Mouse (Mus musculus) CH12.LX (cell line): Measurements from ENCODE around the gene Aspm. TPM values are rescaled to one million over a fixed set of nuclear protein-coding genes. Genes with fewer than 3 reads are reported as not detected.

Source experiments
- DNase-seq: peaks from one replicate; pipeline ENCODE4 v3.0.0-alpha.2; 2013; ENCODE audit errors: extremely low read depth
- H3K27ac ChIP-seq: 2 replicates; pipeline ENCODE4 v1.5.1; 2012; ENCODE audit warnings: low read depth, mild to moderate bottlenecking, control low read depth, moderate library complexity; ENCODE audit not compliant: insufficient read depth
- H3K27me3 ChIP-seq: replicated peaks from 2 replicates; pipeline ENCODE3; 2012; ENCODE audit warnings: inconsistent platforms
- H3K36me3 ChIP-seq, 2 experiments: replicated peaks in 1 of 2; 2 replicates each; pipeline versions ENCODE3 to v1.6.1; 2012; ENCODE audit warnings: inconsistent platforms in 1 of 2, low read length in 1 of 2, mild to moderate bottlenecking in 1 of 2, mixed read lengths in 1 of 2, moderate library complexity in 1 of 2; ENCODE audit not compliant: control insufficient read depth in 1 of 2, insufficient read depth in 1 of 2
- H3K4me1 ChIP-seq, 2 experiments: 2 replicates each; pipeline ENCODE4 v1.6.1; 2012; ENCODE audit warnings: inconsistent platforms in 1 of 2, moderate library complexity in 1 of 2; ENCODE audit not compliant: insufficient read depth in 2 of 2, control insufficient read depth in 1 of 2
- H3K4me2 ChIP-seq: 2 replicates; pipeline ENCODE4 v1.6.1; 2012; ENCODE audit warnings: low read depth, mild to moderate bottlenecking, control low read depth; ENCODE audit not compliant: poor library complexity, insufficient read depth, severe bottlenecking
- H3K4me3 ChIP-seq, 3 experiments: fragments of 150-350 bp in 1 of 3; sonication (generic) in 1 of 3; replicated peaks in 1 of 3; 2 replicates each; pipeline versions ENCODE3 to v1.5.1; 2011 to 2012; ENCODE audit warnings: low read depth in 2 of 3, low read length in 2 of 3, mild to moderate bottlenecking in 2 of 3, moderate library complexity in 2 of 3, control low read depth in 1 of 3, improper control_type of control experiment in 1 of 3, inconsistent platforms in 1 of 3, mixed read lengths in 1 of 3; ENCODE audit not compliant: poor library complexity in 1 of 3
- H3K79me2 ChIP-seq: replicated peaks from 2 replicates; pipeline ENCODE4 v1.6.1; 2012; ENCODE audit warnings: mild to moderate bottlenecking, moderate library complexity; ENCODE audit not compliant: control insufficient read depth, poor library complexity, insufficient read depth, severe bottlenecking; ENCODE audit errors: extremely low read depth
- H3K9ac ChIP-seq: 2 replicates; pipeline ENCODE4 v1.6.1; 2012; ENCODE audit warnings: low read depth, mild to moderate bottlenecking, control low read depth, moderate library complexity; ENCODE audit not compliant: insufficient read depth
- H3K9me3 ChIP-seq: replicated peaks from 2 replicates; pipeline ENCODE3; 2012; ENCODE audit warnings: low read length, inconsistent platforms, mixed read lengths
- BHLHE40 ChIP-seq: IDR thresholded peaks from 2 replicates; pipeline ENCODE4 v1.6.1; 2011; ENCODE audit warnings: mild to moderate bottlenecking, low read depth, low read length, improper control_type of control experiment
- CHD2 ChIP-seq: IDR thresholded peaks from 2 replicates; pipeline ENCODE4 v1.6.1; 2011; ENCODE audit warnings: low read length, improper control_type of control experiment
- CTCF ChIP-seq, 2 experiments: IDR thresholded peaks in 1 of 2; conservative IDR thresholded peaks in 1 of 2; 2 replicates each; pipeline ENCODE4 v1.5.1; 2011 to 2012; ENCODE audit warnings: low read depth in 2 of 2, low read length in 2 of 2, improper control_type of control experiment in 1 of 2, inconsistent platforms in 1 of 2, mild to moderate bottlenecking in 1 of 2, moderate library complexity in 1 of 2
- E2F4 ChIP-seq: IDR thresholded peaks from 2 replicates; pipeline ENCODE4 v1.6.1; 2011; ENCODE audit warnings: low read depth, low read length, improper control_type of control experiment; ENCODE audit not compliant: insufficient replicate concordance
- ETS1 ChIP-seq: conservative IDR thresholded peaks from 2 replicates; pipeline ENCODE4 v1.6.1; 2012; ENCODE audit warnings: low read depth, mild to moderate bottlenecking, inconsistent platforms, low read length, improper control_type of control experiment, moderate library complexity
- GABPA ChIP-seq: IDR thresholded peaks from 2 replicates; pipeline ENCODE4 v1.6.1; 2012; ENCODE audit warnings: low read depth, low read length, improper control_type of control experiment, inconsistent platforms; ENCODE audit not compliant: insufficient replicate concordance
- HCFC1 ChIP-seq: IDR thresholded peaks from 2 replicates; pipeline ENCODE4 v1.6.1; 2012; ENCODE audit warnings: low read depth, mild to moderate bottlenecking, inconsistent platforms, low read length, improper control_type of control experiment
- IRF4 ChIP-seq: IDR thresholded peaks from 2 replicates; pipeline ENCODE4 v1.6.1; 2014; ENCODE audit warnings: low read depth, mild to moderate bottlenecking, inconsistent platforms, low read length, improper control_type of control experiment
- JUN ChIP-seq: IDR thresholded peaks from 2 replicates; pipeline ENCODE4 v1.6.1; 2011; ENCODE audit warnings: low read depth, mild to moderate bottlenecking, low read length, improper control_type of control experiment, moderate library complexity; ENCODE audit not compliant: insufficient read depth
- JUND ChIP-seq: conservative IDR thresholded peaks from 2 replicates; pipeline ENCODE4 v1.6.1; 2011; ENCODE audit warnings: low read depth, low read length, improper control_type of control experiment
- KAT2A ChIP-seq: IDR thresholded peaks from 2 replicates; pipeline ENCODE4 v1.6.1; 2012; ENCODE audit warnings: low read length, improper control_type of control experiment, inconsistent platforms; ENCODE audit not compliant: insufficient replicate concordance
- MAFK ChIP-seq: IDR thresholded peaks from 2 replicates; pipeline ENCODE4 v1.6.1; 2011; ENCODE audit warnings: low read length, improper control_type of control experiment; ENCODE audit not compliant: insufficient replicate concordance
- MAX ChIP-seq: IDR thresholded peaks from 2 replicates; pipeline ENCODE4 v1.6.1; 2011; ENCODE audit warnings: low read length, improper control_type of control experiment
- MAZ ChIP-seq: IDR thresholded peaks from 2 replicates; pipeline ENCODE4 v1.6.1; 2012; ENCODE audit warnings: low read depth, mild to moderate bottlenecking, inconsistent platforms, low read length, improper control_type of control experiment, moderate library complexity
- MXI1 ChIP-seq: IDR thresholded peaks from 2 replicates; pipeline ENCODE4 v1.6.1; 2011; ENCODE audit warnings: mild to moderate bottlenecking, low read depth, low read length, improper control_type of control experiment
- MYC ChIP-seq: IDR thresholded peaks from 2 replicates; pipeline ENCODE4 v1.6.1; 2011; ENCODE audit warnings: low read depth, mild to moderate bottlenecking, improper control_type of control experiment, low read length
- NELFE ChIP-seq: IDR thresholded peaks from 2 replicates; pipeline ENCODE4 v1.6.1; 2011; ENCODE audit warnings: low read depth, low read length, improper control_type of control experiment
- NRF1 ChIP-seq: IDR thresholded peaks from 2 replicates; pipeline ENCODE4 v1.6.1; 2014; ENCODE audit warnings: low read depth, mild to moderate bottlenecking, inconsistent platforms, low read length, improper control_type of control experiment, moderate library complexity
- PAX5 ChIP-seq: IDR thresholded peaks from 2 replicates; pipeline ENCODE4 v1.6.1; 2012; ENCODE audit warnings: low read length, inconsistent platforms, mixed read lengths
- POLR2AphosphoS2 ChIP-seq: IDR thresholded peaks from 2 replicates; pipeline ENCODE4 v1.6.1; 2011; ENCODE audit warnings: low read depth, low read length, improper control_type of control experiment
- RAD21 ChIP-seq: IDR thresholded peaks from 2 replicates; pipeline ENCODE4 v1.6.1; 2011; ENCODE audit warnings: low read depth, mild to moderate bottlenecking, low read length, improper control_type of control experiment, moderate library complexity
- SIN3A ChIP-seq: IDR thresholded peaks from 2 replicates; pipeline ENCODE4 v1.6.1; 2012; ENCODE audit warnings: low read length, improper control_type of control experiment, inconsistent platforms
- SMC3 ChIP-seq: IDR thresholded peaks from 2 replicates; pipeline ENCODE4 v1.6.1; 2011; ENCODE audit warnings: low read depth, low read length, improper control_type of control experiment
- TBP ChIP-seq: conservative IDR thresholded peaks from 2 replicates; pipeline ENCODE4 v1.6.1; 2011; ENCODE audit warnings: low read depth, low read length, improper control_type of control experiment
- TCF12 ChIP-seq: IDR thresholded peaks from 2 replicates; pipeline ENCODE4 v1.6.1; 2014; ENCODE audit warnings: low read depth, mild to moderate bottlenecking, inconsistent platforms, low read length, improper control_type of control experiment
- UBTF ChIP-seq: IDR thresholded peaks from 2 replicates; pipeline ENCODE4 v1.6.1; 2012; ENCODE audit warnings: low read depth, mild to moderate bottlenecking, inconsistent platforms, low read length, improper control_type of control experiment, moderate library complexity
- USF2 ChIP-seq: conservative IDR thresholded peaks from 2 replicates; pipeline ENCODE4 v1.6.1; 2011; ENCODE audit warnings: low read depth, low read length, improper control_type of control experiment
- ZC3H11A ChIP-seq: IDR thresholded peaks from 2 replicates; pipeline ENCODE4 v1.6.1; 2012; ENCODE audit warnings: low read depth, mild to moderate bottlenecking, inconsistent platforms, low read length, improper control_type of control experiment
- ZKSCAN1 ChIP-seq: IDR thresholded peaks from 2 replicates; pipeline ENCODE4 v1.6.1; 2012; ENCODE audit warnings: low read depth, inconsistent platforms, low read length, improper control_type of control experiment, borderline replicate concordance
- ZNF384 ChIP-seq: IDR thresholded peaks from 2 replicates; pipeline ENCODE4 v1.6.1; 2012; ENCODE audit warnings: low read depth, low read length, improper control_type of control experiment, inconsistent platforms
- dilution Hi-C: fragments of 300-500 bp; cut with MboI; formaldehyde crosslinking; loops from 2 replicates; pipeline ENCODE4 v1.14.3; 2020; ENCODE audit warnings: low sequenced_read_pairs; ENCODE audit not compliant: extremely low pct_unique_long_range_greater_than_20kb, extremely low pct_ligation_motif_present
- in situ Hi-C: fragments of 300-500 bp; cut with MboI; formaldehyde crosslinking; loops from 3 replicates; pipeline ENCODE4 v1.14.3; 2019; ENCODE audit warnings: low sequenced_read_pairs, low pct_ligation_motif_present, low pct_unique_long_range_greater_than_20kb, mixed read lengths
- polyA plus RNA-seq: library from polyadenylated mRNA; unstranded; fragments of >175 nt; gene quantifications from 2 replicates; pipeline ENCODE4 v1.2.1, GENCODE M21; 2012; ENCODE audit warnings: low read depth; ENCODE audit not compliant: insufficient read length
- total RNA-seq, 2 experiments: library from RNA; depleted of rRNA; stranded (reverse); fragments of 300-350 nt in 1 of 2; fragments of >200 nt in 1 of 2; gene quantifications; 2 replicates each; pipeline ENCODE4 v1.2.3; 2012 to 2014

Aspm gene
- total and polyA plus RNA-seq, 3 experiments: 19.5 to 20.6 (median 19.6) TPM

GRCm38 (mm10) chr1:139425006-139425405, 29.6 kb upstream of the Aspm start:
- Histone ChIP-seq H3K9ac (peak overlapping the region; percentile 19; the same call in 1 of the 2 replicates), H3K4me3 (peak overlapping the region; percentile 12 to 68 (median 21)), H3K27ac (no peak overlapping the region), H3K4me1 (peaks cover 5 to 22% of the 10 kb centered on the region in 2 experiments), H3K79me2 (peaks cover 33% of the 10 kb centered on the region), H3K27me3 (no peaks in the 10 kb centered on the region), H3K36me3 (peaks cover 6 to 11% of the 10 kb centered on the region in 2 experiments), H3K9me3 (no peaks in the 10 kb centered on the region), H3K4me2 (peak overlapping the region; percentile 42)
- dilution Hi-C loops: no loop called here
- in situ Hi-C loops: no loop called here
- TF ChIP-seq E2F4 (no peak), IRF4 (no peak), POLR2AphosphoS2 (no peak), GABPA (no peak), SMC3 (no peak), UBTF (no peak), JUND (no peak), MYC (no peak), NRF1 (no peak), HCFC1 (no peak), PAX5 (no peak), MAZ (no peak), SIN3A (no peak; the same call in 1 of the 2 replicates), MXI1 (no peak), USF2 (no peak), CTCF (conservative IDR thresholded peaks at IDR 0.05 in 1 of 2, IDR thresholded peaks at IDR 0.05 in 1 of 2; ENCODE audit: low read depth in 2 of 2, low read length in 2 of 2) (no peak)
- no peak for DNase-seq

DNA sequence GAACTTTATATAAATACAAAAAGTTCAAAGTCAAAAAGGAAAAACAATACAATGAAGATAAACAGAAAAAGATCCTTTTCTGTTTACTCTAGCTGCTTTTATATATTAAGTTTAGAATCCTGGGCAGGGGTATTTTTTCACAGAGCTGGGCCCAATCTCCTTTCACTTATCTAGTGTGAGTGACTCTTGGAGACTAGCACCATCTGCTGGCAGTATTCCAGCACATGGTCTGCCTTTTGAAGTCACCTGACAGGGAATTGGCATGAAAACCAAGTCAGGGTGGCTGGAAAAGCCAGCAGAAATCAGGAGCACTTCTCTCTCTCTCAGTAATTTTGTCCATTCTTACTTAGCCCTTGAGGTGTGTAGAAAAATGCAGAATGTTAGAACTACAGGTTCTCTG, 16.2 kb upstream of the Aspm start:
- no peak overlapping the region for H3K4me2 ChIP-seq
- no peaks in the 10 kb centered on the region for H3K27me3 ChIP-seq
- no peak overlapping the region for H3K9ac ChIP-seq
- peaks cover 25 to 66% of the 10 kb centered on the region in 2 experiments for H3K36me3 ChIP-seq
- H3K4me3 ChIP-seq: no peak overlapping the region
- in situ Hi-C loops (no loop called here), dilution Hi-C loops (no loop called here)
- H3K79me2 ChIP-seq: no peaks in the 10 kb centered on the region
- no peaks in the 10 kb centered on the region for H3K9me3 ChIP-seq
- peak; percentile 49 for DNase-seq
- no peaks in the 10 kb centered on the region for H3K4me1 ChIP-seq
- no peak overlapping the region for H3K27ac ChIP-seq
- TF ChIP-seq MAFK (no peak), POLR2AphosphoS2 (no peak), TBP (no peak), CTCF (conservative IDR thresholded peaks at IDR 0.05 in 1 of 2, IDR thresholded peaks at IDR 0.05 in 1 of 2; ENCODE audit: low read depth in 2 of 2, low read length in 2 of 2) (peak in 1 of 2 experiments; percentile 73; a peak in 2 of 4 replicates), MYC (peak; percentile 63; the same call in 1 of the 2 replicates), USF2 (no peak), MAX (no peak; the same call in 1 of the 2 replicates), MAZ (no peak), MXI1 (no peak), KAT2A (no peak), IRF4 (no peak), UBTF (no peak), SIN3A (no peak), CHD2 (no peak), ZNF384 (no peak), TCF12 (no peak), PAX5 (no peak), RAD21 (peak; percentile 66), BHLHE40 (peak; percentile 66), SMC3 (peak; percentile 62), ZKSCAN1 (no peak), JUND (no peak), NELFE (no peak), ETS1 (no peak), JUN (no peak), HCFC1 (no peak), ZC3H11A (no peak)
